Mouse (Mus musculus): ENCODE results near the gene Fgd4.
A peak's percentile ranks its signal among the peaks of the same experiment; 100 is the strongest.
"Not testable (repeated sequence)": the region's sequence is repeated elsewhere in the genome, so short reads cannot be mapped to it uniquely, and the experiment has no call there.

The Fgd4 gene

DNA sequence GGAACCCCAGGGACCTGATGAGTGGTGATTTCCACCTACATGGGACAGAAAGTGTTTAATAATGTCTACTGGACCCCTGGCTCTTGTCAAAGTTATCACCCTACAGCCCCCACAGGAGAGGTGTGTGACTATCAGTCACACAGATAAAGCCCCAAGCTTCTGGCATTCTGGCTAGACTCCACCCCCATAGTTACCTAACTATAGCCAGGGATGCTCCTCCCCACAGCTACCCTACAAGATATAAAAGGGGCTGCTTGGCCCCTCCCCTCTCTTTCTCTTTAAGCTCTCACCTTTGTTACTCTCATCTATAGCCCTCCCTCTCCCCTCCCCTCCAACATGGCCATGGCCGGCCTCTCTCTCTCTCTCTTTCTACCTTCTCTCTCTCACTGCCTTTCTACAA is 53.7 kb downstream of the Fgd4 start:
- no peak for DNase-seq (ENCODE audit: low read depth in 1 of 2, low spot score in 2 of 2)

DNA sequence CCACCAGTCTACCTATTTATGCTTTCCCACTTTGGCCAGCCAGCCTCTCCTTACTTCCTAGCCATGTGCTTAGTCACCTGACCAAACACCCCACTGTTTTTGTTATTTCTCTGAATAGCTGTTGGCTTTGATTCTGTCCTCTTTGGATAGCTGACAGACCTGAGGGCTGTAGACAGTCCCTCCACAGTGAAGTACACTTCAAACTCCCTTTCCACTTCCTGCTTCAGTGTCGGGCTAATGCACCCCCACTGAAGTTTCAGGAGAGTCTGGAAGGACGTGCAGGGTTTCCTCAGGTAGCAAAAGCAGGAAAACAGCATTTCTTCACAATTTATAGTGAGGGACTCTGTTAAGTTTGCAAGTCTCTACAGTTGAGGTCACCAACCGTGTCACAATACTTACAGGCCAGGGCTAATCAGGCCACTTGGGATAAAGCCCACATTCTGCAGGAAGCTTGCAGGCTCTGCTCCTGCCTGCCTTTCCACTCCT is 57.4 kb downstream of the Fgd4 start:
- no peak for DNase-seq (ENCODE audit: low read depth in 1 of 2, low spot score in 2 of 2)

DNA sequence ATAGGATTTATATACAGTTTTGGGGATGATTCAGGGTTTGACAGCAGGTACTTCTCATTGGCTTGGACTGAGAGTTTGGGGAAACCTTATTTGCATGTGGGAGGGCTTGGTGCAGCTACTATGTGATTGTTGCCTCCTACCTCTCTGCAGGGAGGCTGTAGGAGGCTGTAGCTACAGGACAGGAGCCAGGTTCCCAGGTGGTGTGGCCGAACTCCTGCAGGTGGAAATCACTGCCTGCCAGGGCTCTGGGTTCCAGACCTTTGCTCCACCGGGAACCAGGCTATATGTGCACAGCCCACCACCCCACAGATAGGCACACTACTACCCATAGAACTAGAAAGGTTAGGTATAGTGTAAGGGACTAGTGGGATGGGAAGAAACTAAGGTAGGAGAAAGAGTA is 61.0 kb downstream of the Fgd4 start:
- DNase-seq (ENCODE audit: low read depth in 1 of 2, low spot score in 2 of 2) = not testable (repeated sequence)

DNA sequence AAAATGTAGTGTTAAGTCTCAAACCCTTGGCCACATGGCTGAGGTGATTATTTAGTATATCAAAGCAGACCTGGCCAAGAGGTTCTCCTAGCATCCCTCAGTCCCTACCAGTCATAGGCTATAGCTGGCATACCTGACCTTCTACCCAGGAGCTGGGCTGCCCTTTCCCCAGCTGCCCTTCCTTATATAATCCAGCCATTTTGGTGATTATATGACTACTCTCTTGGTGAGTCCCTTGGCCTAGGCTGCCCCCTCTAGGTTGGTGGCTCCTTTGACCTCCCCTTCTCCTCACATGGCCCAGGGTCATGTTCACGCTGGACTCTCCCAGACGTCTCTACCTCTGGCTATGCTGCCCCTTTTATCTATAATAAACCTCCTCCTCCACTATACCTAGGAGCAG is 65.1 kb downstream of the Fgd4 start:
- DNase-seq (ENCODE audit: low read depth in 1 of 2, low spot score in 2 of 2) = no peak

DNA sequence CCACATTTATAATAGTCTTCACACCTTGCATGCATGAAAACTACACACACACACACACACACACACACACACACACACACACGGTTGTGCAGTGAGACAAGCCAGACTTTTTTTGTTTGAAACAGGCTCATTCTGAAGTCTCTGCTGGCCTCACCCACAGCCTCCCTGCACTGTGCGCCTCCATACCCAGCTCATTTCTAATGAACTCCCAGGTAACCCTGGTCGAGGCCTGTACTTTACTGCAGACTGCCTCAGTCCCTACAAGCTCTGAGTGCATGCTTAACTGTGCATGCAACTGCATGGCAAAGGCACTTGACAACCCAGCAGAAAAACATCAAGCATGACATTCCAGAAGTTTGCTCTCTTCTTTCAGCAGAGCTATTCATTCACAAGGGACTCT is 72.3 kb downstream of the Fgd4 start:
- no peak for DNase-seq (ENCODE audit: low read depth in 1 of 2, low spot score in 2 of 2)

DNA sequence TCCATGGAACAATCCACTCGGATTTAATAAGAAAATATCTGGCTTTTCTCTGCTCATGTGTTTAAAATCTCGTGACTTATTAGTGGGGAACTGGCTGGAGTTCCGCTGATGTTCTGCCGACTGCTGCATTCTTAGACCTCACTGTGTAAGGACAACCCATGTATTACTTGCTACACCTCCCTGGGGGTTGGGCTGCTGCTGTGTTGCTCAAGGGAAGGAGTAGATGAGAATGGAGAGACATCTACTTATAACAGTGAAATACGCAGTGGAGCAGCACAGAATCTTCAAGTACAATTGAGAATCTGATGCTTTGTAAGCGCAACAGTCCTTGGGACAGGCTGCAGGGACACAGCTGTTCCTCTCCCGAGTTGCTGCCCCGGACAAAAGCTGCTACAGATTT is 73.1 kb downstream of the Fgd4 start:
- peak in 1 of 2 experiments; percentile 18 for DNase-seq (ENCODE audit: low read depth in 1 of 2, low spot score in 2 of 2)

DNA sequence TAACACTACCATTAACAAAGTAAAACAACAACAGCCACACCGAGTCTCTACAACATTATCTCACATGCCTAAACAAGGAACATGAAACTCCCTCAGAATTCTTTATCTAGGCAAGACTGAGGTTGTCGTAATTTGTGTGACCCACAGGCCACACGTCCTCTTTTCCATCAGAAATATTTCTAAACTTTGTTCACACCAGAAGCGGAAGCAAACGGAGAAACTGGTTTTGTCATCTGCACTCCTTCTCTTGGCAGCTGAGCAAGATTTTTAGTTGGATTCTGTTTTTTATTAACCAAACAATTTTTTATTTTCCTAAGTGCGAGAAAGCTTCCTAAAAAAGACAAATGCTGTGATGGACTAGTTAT is 73.6 kb downstream of the Fgd4 start:
- DNase-seq (ENCODE audit: low read depth in 1 of 2, low spot score in 2 of 2) = peak; percentile 20 to 25

DNA sequence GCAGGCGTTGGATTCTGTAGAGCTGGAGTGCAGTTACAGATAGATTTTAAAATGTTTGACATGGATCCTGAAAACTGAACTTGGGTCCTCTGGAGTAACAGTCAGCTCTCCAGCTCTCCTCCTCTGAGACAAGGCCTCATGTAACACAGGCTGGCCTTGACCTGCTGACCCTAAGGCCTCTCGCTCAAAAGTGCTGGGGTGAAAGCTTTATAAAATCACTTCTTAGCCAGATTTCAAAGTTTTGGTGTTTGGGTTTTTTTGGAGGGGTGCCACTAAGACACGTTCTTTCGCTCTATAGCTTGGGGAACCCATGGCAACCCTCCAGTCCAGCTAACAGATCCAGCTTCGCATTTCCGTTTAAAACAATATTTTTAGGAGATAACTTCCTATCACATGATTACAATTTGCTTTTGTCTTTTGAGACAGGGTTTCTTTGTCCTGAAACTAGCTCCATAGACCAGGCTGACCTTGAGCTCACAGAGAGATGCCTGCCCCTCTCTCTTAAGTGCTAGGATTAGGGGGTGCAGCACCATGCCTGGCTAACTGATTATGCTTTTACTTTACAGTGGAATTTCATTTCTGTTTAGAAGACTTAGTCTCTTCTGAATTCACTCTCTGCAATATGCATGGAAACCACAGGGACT is 74.1 kb downstream of the Fgd4 start:
- no peak for DNase-seq (ENCODE audit: low read depth in 1 of 2, low spot score in 2 of 2)

DNA sequence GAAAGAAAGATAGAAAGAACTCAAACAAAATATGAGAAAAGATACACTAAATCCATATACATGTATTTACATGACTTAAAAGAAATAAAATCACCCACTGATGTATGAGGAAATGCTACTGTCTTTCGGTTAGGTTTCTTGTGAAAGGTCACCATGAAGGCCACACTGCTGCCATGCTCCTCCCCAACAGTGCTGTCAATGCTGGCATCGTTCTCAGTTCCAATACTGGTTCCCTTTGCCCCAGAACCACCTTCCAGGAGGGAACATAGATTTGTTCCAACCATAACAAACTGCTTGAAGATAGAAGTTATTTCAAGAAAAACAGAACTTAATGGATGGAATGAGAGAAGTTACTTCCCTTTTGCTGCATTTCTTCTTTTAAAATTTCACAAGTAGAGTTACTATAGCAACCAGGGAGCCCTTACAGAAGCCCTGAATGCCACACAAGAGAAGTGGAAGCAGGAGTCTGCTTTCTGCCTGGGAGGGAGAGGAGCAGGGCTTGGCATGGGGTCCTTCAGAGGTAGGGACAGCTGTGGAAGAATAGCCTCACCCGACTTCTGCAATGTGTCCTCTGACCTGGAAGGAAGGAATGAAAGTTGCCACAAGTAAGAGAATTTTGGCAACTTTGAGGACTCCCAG is 75.0 kb downstream of the Fgd4 start:
- peak; percentile 21 to 57 for DNase-seq (ENCODE audit: low read depth in 1 of 2, low spot score in 2 of 2)

DNA sequence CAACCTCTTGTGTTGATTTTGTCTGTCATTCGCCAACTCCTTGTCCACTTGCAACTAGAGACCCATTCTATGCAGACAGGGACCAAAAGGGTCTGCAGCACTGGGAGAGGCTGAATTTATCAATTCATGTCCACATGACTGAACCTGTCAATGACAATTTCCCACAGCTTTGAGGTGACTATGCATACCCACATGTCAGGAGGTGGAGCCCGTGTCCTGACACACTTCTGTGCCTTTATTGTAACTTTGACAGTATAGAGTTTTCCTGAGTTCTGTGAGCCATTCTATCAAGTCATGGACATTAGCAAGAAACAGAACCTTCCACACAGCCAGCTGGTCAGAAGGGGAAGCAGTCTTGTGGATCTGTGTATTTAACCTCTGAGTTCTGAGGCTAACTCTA is 76.7 kb downstream of the Fgd4 start:
- DNase-seq (ENCODE audit: low read depth in 1 of 2, low spot score in 2 of 2) = no peak

DNA sequence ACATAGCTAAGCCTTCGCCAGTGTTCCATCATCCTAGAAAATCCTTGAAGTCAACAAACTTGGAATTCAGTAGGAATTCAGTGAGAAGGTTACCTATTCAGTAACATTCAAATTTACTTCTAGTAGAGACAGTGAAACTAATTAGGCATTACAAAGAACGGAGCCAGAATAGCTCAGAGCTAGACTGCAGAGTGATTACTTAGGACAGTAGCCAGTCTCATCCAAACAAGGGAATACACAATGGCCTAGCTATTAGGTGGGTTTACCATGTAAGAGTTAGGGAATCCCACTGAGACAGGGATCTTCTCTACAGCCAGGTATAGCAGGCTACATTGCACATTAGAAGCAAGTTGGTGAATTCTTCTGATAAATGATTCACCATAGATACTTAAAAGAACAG is 77.5 kb downstream of the Fgd4 start:
- not testable (repeated sequence) for DNase-seq (ENCODE audit: low read depth in 1 of 2, low spot score in 2 of 2)

DNA sequence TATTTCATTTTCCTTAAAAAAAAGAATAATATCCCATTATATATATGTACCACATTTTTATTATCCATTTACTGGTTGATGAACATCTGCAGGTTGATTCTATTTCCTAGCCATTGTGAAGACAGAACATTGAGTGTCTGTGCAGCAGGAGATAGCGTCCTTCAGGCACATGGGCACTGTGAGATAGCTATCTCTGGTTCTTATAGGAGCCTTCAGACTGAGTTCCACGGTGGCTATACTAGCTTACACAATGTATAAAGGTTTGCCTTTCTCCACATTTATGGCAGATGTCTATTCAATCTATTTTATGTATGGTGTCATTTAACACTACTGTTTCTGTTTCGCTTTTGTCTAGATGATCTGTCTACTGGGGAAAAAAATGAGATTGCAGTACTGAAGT is 98.9 kb downstream of the Fgd4 start:
- no peak for DNase-seq (ENCODE audit: low read depth in 1 of 2, low spot score in 2 of 2)

DNA sequence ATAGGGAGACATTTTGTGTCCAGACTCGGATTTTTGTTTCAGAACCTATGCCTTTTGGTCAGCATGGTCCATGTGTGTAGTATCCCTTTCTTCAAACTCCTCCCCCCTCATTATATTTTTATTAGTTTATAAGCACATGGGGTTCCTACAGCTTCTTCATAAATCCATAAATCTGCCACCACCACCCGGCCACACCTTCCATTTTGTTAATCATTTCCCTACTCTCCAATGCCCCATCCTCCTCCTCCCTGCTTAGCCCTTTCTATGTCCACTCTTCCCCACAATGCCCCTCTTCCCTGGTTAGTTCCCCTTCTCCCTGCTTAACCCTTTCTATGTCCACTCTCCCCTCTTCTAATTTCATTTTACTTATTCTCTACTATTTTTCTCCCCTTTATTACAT is 99.4 kb downstream of the Fgd4 start:
- no peak for DNase-seq (ENCODE audit: low read depth in 1 of 2, low spot score in 2 of 2)

DNA sequence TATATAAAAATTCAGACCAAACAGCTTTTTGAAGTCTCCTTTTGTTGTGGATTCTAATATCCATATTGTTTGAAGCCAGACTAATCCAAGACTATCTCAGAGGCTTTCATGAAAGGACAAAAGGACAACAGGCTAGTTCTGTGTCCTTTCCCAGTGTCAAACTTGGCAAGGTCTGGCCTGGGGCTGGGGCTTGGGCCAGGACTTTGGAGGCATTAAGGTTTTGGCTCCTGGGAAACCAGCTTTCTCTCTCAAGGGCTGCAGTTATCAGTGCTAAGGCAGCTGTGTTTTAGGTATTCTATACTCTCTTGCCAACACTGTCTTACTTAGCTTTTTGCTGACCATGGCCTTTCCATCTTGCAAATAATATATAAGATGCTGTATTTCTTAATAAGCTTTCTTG is 101.6 kb downstream of the Fgd4 start:
- DNase-seq (ENCODE audit: low read depth in 1 of 2, low spot score in 2 of 2) = no peak

DNA sequence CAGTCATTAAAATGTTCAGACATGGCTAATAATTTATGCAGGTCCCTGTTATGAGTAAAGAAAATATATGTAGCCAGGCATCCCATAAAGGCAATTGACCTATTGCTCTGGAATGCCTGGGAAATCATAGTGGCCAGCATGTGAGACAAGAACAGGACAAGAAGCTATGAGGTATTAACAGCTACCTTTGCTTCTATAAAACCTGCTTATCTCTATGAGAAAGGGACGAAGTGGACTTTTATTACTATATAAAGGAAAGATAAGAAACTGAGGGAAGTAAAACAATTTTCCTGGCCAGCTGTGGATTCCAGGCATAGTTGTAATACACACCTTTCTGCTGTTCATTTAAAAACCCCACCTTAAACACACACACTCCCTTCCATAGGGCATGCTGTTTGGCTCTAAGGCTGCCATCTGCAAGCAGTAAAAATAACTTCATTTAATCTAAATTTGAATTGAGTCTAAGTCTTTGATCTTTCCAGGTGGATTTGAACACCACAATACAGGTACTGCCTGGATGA is 114.8 kb downstream of the Fgd4 start:
- no peak for DNase-seq (ENCODE audit: low read depth in 1 of 2, low spot score in 2 of 2)

DNA sequence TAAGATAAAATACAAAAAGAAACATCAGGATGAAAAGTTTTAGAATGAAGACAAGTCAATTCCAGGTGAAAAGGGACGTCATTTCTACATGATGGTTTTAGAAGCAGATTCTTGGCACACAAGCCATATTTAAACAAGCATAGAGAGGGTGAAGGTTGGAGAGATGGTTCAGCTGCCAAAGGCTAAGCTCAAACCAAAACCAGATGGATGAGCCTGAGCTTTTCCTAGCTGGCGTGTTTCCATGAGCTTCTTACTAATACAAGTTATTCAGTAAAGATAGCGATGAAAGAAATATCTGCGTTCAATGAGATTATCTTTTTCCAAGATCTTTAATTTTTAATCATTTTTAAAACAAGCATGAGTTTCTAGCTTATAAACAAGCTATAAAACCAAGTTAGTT is 115.7 kb downstream of the Fgd4 start:
- no peak for DNase-seq (ENCODE audit: low read depth in 1 of 2, low spot score in 2 of 2)

DNA sequence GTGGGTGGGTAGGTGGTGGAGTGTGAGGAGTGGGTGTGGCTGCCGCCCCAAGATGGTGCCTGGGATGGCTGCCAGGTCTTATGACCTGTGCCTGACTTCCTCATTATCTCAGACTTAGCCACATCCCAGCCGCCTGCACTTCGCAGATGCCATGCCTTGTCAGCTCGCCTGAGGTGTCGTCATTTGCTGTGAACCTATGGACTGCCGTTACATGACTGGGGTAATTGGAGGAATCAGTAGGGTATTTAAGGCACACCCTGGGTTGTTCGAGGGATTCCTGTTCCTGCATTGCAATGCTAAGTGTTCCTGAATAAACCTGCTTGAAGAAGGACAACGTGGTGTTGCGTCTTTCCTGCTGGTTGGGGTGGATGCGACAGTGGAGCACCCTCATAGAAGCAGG is 126.9 kb downstream of the Fgd4 start:
- not testable (repeated sequence) for DNase-seq (ENCODE audit: low read depth in 1 of 2, low spot score in 2 of 2)

DNA sequence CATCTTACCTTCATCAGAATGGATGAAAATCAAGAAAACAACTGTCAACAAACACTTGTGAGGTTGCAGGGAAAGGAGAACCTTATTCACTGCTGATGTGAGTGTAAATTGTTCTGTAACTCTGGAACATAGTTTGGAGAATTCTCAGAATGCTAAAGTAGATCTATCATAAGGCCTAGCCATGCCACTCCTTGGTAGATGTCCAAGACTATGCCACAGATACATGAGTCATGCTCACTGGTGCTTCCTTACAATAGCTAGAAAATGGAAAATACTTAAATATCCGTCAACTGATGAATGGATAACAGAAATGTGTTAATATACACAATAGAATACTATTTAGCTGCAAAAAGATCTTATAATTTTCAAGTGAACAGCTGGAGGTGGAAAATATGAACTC is 150.3 kb downstream of the Fgd4 start:
- no peak for DNase-seq (ENCODE audit: low read depth in 1 of 2, low spot score in 2 of 2)

DNA sequence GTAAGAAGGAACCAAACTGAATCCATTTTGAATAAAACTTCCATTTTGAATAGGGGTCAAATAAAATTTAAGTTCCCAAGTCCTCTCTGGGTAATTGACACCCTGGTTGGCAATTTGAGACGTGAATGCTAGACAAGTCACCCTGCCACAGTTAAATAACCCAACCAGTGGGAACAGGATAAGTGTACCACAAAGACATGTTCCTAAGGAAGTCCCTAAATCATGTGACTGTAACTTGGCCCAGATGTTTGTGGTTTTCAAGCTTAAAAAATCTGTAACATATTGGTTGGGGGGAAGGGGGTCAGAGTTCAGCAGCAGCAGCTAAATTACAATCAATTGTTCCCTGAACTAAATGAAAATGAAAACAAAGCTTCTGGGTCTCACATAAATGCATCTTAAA is 161.9 kb downstream of the Fgd4 start:
- DNase-seq (ENCODE audit: low read depth in 1 of 2, low spot score in 2 of 2) = no peak

DNA sequence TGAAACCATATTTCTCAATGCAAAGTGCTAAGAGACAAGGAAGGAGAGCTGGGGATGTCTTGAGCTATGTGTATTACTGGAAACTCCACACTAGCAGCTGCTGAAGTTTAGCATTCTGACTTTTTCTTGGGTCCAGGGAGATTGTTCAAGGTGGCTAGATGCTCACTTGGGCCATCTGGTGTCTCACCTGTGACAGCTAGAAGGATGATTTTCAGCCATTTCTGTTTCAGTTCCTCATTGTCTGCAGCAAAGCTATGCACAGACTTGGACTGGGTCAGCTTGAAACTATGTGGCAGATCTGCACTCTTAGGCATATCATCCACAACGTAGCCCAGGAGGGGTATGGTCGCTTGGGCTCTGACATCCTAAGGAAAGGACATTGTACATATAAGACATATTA is 177.9 kb downstream of the Fgd4 start:
- DNase-seq (ENCODE audit: low read depth in 1 of 2, low spot score in 2 of 2) = no peak

DNA sequence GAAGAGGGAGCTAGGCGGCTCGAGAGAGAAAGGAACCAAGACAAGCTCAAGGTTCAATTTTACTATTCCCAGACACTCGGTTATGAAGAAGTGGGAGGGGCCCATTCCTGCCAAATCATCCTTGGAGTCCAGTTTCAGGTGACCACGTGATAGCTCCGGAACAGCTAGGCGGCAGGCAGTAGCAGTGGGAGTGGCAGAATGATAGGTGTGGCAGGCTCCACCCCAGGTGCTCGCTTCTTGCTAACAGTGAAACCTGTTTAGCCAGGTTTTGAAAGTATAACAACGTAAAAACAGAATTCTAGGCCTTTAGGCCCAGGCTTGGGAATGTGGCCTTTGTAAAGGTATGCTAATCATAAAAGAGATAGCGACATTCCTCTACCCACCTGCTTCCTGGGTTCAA is 233.1 kb downstream of the Fgd4 start:
- DNase-seq (ENCODE audit: low read depth in 1 of 2, low spot score in 2 of 2) = not testable (repeated sequence)
